Mouse (Mus musculus) R1 (cell line): ENCODE measurements at regions not wholly inside any gene's neighbourhood (a gene's known extent, or its start where the extent isn't known, plus 50 kb on each side); places are given as distances from the start of the nearest gene placed in this dataset.
A peak's percentile ranks its signal among the peaks of the same experiment; 100 is the strongest.
"Not testable (repeated sequence)": the region's sequence is repeated elsewhere in the genome, so short reads cannot be mapped to it uniquely, and the experiment has no call there.

Experiments used
- DNase-seq: peaks from one replicate; pipeline ENCODE4 v3.0.0-alpha.2; 2018; ENCODE audit warnings: low read depth, low spot score

DNA sequence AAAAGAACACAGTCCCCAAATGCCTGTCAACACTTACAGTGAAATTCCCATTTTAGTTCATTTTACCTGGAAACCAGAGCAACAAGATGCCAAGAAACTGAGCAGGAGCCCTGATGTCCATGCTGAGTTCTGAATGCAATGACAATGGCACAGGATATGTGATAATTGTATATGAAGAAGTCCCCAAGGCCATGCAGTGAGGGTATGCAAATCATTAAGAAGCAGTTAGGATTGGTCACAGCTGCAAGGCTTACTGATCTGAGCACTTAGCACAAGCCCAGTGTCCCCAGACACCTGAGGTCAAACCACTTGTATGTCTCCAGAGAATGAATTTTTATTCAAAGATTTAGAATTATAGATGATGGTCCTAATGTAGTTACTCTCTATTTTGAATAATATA is 419.0 kb upstream of the Tacstd2 start:
- not testable (repeated sequence) for DNase-seq

DNA sequence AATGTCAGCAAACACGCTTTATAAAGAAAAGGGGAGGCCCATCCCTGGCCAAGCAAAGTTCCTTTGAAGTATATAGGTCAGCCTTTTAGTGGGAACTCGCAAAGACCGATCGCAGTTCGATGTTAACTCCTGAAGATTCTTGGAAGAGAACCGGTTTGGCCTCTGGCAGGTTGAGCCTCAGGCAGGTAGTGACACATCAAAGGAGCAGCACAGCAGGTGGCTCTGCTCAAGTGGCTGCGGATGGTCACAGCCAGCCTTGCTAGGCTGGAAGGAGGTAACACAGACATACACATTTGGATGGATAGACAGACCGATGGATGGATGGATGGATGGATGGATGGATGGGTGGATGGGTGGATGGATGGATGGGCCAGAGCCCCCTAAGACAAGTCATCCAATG is 395.9 kb upstream of the Tacstd2 start:
- DNase-seq: peak; percentile 28

DNA sequence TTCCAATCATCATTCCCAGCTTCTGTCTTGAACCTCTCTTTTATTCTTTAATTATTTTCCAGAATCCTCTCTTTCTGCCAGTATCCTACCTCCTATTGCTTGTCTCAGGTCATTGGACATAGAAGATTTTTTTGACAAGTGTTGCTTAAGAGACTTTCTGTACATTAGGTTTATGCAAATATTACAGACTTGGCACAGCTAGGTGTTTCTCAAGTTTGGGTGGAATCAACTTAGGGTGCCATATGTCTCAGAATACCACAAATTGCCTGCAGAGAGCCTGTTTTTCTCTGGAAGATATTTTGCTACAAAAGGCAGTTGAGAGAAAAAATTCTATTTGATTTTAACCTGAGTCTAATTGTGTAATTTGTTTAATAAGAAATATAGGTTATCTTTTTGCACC is 386.9 kb upstream of the Tacstd2 start:
- DNase-seq: no peak

DNA sequence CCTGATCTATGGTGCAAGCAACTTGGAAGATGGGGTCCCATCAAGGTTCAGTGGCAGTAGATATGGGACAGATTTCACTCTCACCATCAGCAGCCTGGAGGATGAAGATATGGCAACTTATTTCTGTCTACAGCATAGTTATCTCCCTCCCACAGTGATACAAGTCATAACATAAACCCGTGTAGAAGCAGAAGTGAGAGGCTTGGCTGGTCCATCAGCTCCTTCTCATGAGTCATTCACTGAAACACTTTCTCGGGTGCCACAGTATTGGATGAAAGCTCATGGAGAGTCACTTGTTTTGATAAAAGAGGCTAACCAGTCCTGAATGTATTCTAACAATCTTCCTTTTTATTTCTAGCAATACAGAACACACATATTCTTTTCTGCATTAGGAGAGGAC is 378.3 kb upstream of the Tacstd2 start:
- DNase-seq: no peak

DNA sequence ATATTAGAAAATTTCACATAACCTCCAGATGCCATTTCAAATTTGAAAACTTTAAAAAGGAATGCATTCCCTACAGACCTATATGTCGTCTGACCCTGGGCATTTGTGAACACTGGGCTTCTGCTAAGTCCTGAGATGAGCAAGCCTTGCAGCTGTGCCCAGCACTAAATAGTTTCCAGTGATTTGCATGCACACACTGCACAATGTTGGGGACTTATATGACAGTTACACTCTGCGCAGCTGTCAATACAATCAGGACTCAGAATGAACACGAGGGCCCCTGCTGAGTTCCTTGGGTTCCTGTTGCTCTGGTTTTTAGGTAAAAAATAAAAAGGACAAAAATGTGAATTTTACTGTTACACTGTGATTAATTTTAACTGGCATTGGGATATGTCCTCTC is 377.7 kb upstream of the Tacstd2 start:
- no peak for DNase-seq

DNA sequence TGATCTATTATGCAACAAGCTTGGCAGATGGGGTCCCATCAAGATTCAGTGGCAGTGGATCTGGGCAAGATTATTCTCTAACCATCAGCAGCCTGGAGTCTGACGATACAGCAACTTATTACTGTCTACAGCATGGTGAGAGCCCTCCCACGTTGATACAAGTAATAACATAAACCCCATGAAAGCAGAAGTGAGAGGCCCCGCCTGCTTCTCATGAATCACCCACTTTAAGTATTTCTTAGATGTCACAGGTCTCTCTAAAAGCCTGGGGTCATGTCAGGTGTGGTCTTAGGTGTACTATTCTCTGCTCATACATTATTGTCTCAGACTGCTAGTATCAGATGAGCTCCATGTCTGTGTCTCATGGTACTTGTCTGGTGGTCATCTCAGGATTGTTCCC is 360.9 kb upstream of the Tacstd2 start:
- DNase-seq: no peak

DNA sequence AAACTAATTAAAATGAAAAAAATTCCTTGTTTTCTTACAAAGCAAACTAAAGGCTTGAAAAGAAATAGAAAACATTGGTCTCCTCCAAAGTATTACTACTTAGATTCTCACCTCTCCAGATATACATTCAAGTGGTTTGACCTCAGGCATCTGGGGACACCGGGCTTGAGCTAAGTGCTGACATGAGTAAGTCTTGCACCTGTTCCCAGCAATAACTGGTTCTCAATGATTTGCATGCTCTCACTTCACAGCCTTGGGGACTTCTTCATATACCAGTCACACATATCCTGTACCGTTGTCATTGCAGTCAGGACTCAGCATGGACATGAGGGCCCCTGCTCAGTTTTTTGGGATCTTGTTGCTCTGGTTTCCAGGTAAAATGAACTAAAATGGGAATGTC is 360.3 kb upstream of the Tacstd2 start:
- no peak for DNase-seq

DNA sequence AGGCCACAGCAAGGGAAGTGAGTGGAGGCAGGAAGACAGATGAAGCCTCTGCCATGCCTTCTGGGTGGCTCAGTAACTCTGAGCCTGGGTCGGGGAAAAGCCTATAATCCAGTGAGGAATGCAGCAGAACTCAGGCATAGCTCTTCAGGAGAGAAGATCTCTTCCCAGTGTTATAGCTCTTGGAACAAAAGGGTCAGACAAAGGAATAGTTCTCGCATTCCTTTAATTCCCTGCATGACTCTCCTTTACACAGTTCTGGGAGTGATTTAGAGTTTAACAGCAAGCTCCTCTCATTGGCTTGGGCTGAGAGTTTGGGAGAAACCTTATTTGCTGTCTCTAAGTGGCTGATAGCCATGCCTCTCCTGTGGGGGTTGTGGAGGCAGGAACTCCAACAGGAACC is 352.0 kb upstream of the Tacstd2 start:
- peak; percentile 94 for DNase-seq

DNA sequence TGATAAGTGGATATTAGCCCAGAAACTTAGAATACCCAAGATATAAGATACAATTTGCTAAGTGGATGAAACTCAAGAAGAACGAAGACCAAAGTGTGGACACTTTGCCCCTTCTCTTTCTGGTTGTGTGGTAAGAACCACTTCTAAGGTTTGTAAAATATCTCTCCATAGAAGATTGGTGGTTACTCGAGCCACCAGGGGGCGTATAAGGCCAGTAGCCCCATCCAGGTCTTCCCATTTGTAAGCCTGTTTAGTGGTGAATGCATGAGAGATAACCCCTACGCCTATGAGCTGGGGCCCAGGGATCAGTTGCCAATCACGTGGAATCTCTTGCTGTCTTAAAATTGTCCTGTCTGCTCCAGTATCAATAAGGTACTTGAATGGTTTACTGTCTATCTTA is 349.3 kb upstream of the Tacstd2 start:
- DNase-seq: peak; percentile 51

DNA sequence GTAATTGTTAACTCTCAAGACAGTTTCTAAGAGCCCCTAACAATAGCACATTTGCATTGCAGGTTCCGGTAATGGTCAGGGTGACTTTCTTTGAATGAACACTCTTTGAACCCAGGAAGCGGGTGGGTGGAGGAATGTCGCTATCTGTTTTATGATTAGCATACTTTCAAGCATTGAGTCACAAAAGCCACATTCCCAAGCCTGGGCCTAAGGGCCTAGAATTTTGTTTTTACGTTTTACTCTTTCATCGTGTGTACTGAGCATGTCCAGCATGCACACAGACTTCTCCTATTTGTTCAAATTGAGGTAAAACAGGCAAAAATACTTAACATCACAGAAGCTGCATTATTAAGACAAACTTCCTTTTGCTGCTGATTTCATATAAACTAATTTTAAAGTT is 345.9 kb upstream of the Tacstd2 start:
- peak; percentile 61 for DNase-seq

DNA sequence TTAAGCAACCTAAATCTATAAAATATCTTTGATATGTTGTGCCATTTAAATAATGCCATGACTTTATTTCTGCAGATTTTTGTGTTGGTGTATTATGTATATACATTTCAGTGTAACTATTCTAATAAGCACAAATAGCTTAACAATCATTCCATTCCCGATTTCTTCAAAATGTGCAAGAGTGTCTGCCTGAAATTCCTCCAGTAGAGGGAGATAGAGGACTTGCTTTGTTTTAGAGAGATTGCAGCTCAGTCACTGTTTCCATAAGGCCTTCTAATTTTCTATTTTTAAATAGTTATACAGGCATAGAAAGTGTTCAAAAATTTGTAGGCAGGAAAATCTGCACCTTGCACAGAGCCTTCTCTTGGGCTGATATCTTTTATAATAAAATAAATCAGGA is 322.3 kb upstream of the Tacstd2 start:
- not testable (repeated sequence) for DNase-seq

DNA sequence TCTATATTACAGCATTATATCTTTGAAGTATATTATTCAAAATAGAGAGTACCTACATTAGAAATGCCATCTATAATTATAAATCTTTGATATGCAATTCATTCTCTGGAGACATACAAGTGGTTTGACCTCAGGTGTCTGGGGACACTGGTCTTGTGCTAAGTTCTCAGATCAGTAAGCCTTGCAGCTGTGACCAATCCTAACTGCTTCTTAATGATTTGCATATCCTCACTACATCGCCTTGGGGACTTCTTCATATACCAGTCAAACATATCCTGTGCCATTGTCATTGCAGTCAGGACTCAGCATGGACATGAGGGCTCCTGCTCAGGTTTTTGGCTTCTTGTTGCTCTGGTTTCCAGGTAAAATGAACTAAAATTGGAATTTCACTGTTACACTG is 303.9 kb upstream of the Tacstd2 start:
- DNase-seq: not testable (repeated sequence)

DNA sequence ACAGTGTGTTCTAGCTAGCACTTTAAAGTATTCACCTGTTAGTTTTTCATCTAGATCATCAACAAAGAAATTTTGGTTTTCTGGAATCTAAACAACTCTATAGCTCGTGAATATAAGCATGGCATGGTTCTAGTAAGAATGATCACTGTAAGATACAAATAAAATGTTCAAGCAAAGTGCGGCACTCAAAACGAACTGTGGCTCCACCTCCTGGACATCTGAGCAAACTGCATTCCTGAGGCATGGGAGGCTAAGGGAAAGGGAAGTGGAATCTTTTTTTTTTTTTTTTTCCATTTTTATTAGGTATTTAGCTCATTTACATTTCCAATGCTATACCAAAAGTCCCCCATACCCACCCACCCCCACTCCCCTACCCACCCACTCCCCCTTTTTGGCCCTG is 276.9 kb upstream of the Tacstd2 start:
- peak; percentile 53 for DNase-seq

DNA sequence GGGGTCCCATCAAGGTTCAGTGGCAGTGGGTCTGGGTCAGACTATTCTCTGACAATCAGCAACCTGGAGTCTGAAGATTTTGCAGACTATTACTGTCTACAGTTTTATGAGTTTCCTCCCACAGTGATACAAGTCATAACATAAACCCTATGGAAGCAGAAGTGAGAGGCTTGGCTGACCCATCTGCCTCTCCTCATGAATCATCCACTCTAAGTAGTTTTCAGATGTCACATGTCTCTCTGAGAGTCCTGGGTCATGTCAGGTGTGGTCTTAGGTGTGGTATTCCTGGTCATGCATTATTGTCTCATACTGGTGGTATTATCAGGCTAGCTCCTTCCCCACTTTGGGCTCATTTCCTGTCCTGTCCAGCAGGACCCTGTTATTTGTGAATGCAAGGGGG is 255.8 kb upstream of the Tacstd2 start:
- DNase-seq: no peak

DNA sequence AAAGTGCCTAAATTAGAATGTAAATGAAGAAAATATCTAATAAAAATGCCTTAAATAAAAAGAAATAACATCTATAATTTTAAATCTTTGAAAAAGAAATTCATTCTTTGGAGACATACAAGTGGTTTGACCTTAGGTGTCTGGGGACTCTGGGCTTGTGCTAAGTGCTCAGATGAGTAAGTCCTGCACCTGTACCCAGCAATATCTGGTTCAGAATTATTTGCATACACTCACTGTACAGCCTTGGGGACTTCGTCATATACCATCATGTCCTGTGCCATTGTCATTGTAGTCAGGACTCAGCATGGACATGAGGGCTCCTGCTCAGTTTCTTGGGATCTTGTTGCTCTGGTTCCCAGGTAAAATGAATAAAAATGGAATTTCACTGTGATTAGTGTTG is 255.1 kb upstream of the Tacstd2 start:
- DNase-seq: no peak

DNA sequence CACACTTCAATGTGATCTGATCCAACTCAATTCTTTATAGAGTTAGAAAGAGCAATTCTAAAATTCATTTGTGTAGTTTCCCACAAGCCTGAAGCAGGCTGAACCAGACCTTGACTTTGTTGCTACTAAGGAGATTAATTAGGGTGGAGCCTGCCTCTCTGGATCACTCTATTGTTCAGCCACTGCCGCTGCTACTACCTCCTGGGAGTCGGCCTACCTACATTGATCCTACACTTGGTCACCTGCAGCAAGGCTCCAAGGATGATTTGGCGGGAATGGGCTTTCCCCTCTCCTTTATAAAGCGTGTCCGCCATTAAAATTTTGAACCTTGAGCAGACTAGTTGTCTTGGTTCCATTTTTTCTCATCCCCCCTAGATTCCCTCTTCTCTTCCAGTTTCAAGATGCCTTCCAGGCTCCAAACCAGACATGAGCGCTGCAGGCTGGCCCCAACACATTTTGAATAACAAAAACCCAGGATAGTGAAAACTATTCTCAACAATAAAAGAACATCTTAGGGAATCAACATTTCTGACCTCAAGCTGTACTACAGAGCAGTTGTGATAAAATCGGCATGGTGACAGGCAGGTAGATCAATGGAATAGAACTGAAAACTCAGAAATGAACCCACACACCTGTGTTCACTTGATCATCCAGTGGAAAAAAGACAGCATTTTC is 251.6 kb upstream of the Tacstd2 start:
- DNase-seq: peak; percentile 85

DNA sequence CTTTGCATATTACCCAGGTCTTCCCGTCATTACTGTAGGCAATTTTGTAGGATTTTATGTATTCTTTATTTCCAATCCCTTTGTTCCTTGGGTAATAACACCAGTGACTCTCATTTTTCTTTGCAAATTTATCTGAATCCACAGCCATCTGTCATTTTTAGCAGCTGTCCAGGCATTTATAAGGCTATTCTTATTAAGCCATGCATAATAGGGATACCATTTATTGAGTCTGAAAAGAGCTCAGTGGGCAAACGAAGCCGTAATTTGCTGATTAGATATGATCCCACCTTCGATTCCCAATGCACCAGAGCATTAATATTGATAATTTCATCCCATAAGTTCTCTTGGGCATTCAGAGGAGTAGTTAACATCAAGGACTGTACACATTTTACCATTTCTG is 243.3 kb upstream of the Tacstd2 start:
- no peak for DNase-seq

DNA sequence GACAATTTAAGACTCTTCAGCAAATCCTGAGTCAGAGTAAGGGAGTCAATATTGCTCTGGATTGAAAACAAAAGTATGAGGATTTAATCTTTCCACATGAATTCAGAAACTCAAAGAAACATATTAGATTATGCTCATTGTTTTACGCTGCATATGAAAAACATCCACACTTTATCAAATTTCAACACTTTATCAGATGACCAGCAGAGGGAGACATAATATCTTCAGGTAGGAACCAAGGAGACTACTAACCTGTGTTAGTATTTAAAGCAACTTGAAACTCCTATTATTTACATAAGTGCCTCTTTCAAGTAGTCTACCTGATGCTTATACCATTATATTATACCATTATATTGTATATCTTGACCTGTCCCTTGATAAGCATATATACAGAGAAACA is 218.5 kb upstream of the Tacstd2 start:
- not testable (repeated sequence) for DNase-seq

DNA sequence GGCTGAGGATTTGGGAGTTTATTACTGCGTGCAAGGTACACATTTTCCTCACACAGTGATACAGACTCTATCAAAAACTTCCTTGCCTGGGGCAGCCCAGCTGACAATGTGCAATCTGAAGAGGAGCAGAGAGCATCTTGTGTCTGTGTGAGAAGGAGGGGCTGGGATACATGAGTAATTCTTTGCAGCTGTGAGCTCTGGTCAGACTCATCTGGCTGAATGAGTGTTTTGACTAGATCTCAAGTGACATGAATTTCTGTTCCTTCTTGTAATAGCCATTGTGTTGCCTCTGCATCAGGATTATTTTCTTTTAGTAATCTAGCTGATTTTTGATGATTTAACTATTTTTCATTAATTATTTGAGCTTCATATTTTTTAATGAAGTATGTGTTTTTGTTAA is 190.0 kb upstream of the Tacstd2 start:
- DNase-seq: no peak

DNA sequence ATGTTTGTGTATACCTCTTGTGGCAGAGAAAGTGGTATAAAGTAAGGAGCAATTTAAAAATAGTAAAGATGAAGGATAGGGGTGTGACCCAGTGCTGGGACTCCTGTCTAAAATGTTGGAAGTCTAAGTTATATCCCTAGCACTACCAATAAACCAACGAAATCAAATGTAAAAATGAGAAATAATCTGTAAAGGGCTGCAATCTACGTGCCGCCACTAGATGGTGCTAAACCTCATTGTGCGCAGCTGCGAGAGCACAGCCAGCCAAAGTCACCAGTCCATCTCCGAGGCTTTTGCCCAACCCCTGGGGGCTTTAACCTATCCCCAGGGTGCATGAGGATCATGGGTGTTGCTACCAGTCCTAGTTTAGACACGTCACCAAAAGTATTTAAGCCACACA is 163.4 kb upstream of the Tacstd2 start:
- DNase-seq: not testable (repeated sequence)

DNA sequence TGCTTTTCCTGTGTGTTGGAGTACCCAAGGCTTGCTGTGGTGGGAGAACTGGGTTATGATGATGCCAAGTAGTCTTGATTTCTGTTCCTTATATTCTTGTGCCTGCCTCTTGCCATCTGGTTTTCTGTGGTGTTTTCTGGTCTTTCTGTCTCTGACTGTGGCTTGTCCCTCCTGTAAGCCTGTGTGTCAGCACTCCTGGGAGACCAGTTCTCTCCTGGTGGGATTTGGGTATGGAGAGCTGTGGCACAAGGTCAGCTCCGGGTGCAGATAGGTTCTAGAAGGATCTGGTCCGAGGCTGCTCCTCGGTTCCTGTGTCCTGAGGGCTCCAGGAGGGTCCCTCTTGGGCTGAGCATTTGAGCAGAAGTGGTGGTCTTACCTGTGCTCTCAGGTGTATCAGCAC is 155.4 kb upstream of the Tacstd2 start:
- not testable (repeated sequence) for DNase-seq

DNA sequence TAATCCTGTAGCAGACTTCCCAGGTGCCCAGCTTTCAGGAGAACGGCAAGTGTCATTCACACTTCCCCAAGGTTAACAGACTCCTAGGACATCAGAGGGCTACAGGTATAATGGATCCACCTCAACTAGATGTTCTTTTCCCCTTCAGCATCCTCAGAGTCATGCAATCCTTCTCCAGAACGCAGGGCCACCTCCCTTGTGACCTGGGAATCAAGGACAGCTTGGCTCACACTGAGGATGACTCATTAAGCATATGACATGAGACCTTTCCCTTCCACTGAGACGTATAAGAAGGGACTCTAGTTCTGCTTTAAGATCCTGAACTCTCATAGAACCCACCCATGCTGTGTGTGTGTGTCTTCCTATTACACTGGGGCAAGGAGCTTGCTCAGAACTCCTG is 147.5 kb upstream of the Tacstd2 start:
- DNase-seq: not testable (repeated sequence)

DNA sequence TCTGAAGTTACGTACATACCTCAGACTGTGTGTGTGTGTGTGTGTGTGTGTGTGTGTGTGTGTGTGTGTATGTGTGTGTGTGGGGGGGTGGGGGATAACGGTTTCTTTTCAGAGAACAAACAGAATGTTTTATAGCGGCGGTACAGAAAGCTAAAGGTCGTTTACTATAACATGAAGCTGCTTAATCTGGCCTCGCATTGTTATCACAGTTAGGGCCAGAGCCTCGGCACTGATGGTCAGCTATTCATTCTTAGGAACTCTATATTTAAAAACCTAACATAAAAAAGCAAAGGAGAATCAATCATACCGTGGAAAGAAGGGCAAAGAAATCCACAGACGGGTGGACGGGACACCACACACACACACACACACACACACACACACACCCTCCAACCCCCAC is 146.0 kb upstream of the Tacstd2 start:
- DNase-seq: peak; percentile 82

DNA sequence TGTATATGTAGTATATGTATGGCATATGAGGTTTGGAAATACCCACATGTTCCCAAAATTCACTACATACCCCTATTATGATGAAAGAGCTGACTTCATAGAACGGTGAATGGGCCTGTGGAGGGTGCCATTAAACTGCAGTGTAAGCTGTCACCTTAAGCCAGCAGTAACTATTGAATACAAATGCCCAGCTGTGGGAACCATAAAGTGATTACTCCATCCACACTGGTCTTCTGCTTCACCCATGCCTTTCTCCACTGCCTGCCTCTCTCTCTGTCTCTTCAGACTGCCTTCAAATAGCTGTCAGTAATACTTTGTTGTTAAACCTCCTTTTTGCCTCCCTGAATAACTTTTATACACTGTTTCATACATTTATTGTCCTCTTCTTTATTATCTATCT is 143.5 kb upstream of the Tacstd2 start:
- DNase-seq: not testable (repeated sequence)
